Mouse (Mus musculus) hindbrain, embryonic 12.5 days (tissue): Measurements from ENCODE around the gene Pomgnt2. TPM values are rescaled to one million over a fixed set of nuclear protein-coding genes. Genes with fewer than 3 reads are reported as not detected.

Experiments
- ATAC-seq: fragments of 200-750 bp; cut with Nextera tagmentation; 2 replicates; pipeline ENCODE4 v1.8.0; 2017; ENCODE audit warnings: moderate TSS enrichment; ENCODE audit not compliant: low FRiP score
- H3K27ac ChIP-seq: fragments of 300-500 bp; sonication (generic); 2 replicates; pipeline ENCODE4 v1.5.1; 2016; ENCODE audit warnings: mild to moderate bottlenecking
- H3K27me3 ChIP-seq: fragments of 300-500 bp; sonication (generic); 2 replicates; pipeline ENCODE4 v1.6.1; 2016; ENCODE audit warnings: mild to moderate bottlenecking
- H3K36me3 ChIP-seq: fragments of 300-500 bp; sonication (generic); 2 replicates; pipeline ENCODE4 v1.6.1; 2016; ENCODE audit warnings: mild to moderate bottlenecking
- H3K4me1 ChIP-seq: fragments of 300-500 bp; sonication (generic); 2 replicates; pipeline ENCODE4 v1.6.1; 2016
- H3K4me2 ChIP-seq: fragments of 300-500 bp; sonication (generic); replicated peaks from 2 replicates; pipeline ENCODE4 v1.6.1; 2016; ENCODE audit warnings: mild to moderate bottlenecking
- H3K4me3 ChIP-seq: fragments of 300-500 bp; sonication (generic); 2 replicates; pipeline ENCODE4 v1.5.1; 2016; ENCODE audit warnings: mild to moderate bottlenecking
- H3K9ac ChIP-seq: fragments of 300-500 bp; sonication (generic); 2 replicates; pipeline ENCODE4 v1.6.1; 2016; ENCODE audit warnings: mild to moderate bottlenecking, moderate library complexity
- H3K9me3 ChIP-seq: fragments of 300-500 bp; sonication (generic); replicated peaks from 2 replicates; pipeline ENCODE4 v1.6.1; 2016; ENCODE audit warnings: mild to moderate bottlenecking
- WGBS: fragments of 180-500 bp; shearing (Covaris S2); methylation state at CpG from one replicate; pipeline ENCODE4 v1.1.7; 2016; 5-methylcytosine and 5-hydroxymethylcytosine counted together
- polyA plus RNA-seq: library from polyadenylated mRNA; unstranded; fragments of >200 nt; fragmentation: Nextera tagmentation; extraction: Ambion mirVana; gene quantifications from 2 replicates; pipeline ENCODE4 v1.2.1, GENCODE M21; 2016

Pomgnt2 gene
- polyA plus RNA-seq, 1 experiment from 2014 or later = 17.3 TPM

GRCm38 (mm10) chr9:121951114-121951423, 45.8 kb downstream of the Pomgnt2 start:
- H3K36me3 ChIP-seq = no peaks in the 10 kb centered on the region
- ATAC-seq = peak; percentile 70; the same call in 1 of the 2 replicates
- H3K9ac ChIP-seq = peak overlapping the region; percentile 6; the same call in 1 of the 2 replicates
- H3K9me3 ChIP-seq = no peaks in the 10 kb centered on the region
- 37% methylated on average over 4 of the region's 4 CpGs for WGBS
- H3K4me2 ChIP-seq = peak overlapping the region; percentile 42
- H3K27me3 ChIP-seq = 0 out of 2 replicates have a peak, but pooled peaks cover 2% of the 10 kb centered on the region
- peaks cover 11% of the 10 kb centered on the region for H3K4me1 ChIP-seq
- H3K27ac ChIP-seq = peak overlapping the region; percentile 46; the same call in 1 of the 2 replicates
- peak overlapping the region; percentile 14; the same call in 1 of the 2 replicates for H3K4me3 ChIP-seq

- H3K4me2 ChIP-seq = peak within 1 kb of the TSS; percentile 42
Observed at GRCm38 (mm10) chr9:121950418-121951113, 46.3 kb downstream of the Pomgnt2 start, which contains the start of gene Fam198a. Gene Fam198a, plus strand, starts transcription at chr9:121950988.

GRCm38 (mm10) chr9:121948431-121948830, 48.5 kb downstream of the Pomgnt2 start:
- no peak overlapping the region for H3K27ac ChIP-seq
- H3K4me1 ChIP-seq = peaks cover 11% of the 10 kb centered on the region
- no peak overlapping the region for H3K4me3 ChIP-seq
- no peak for ATAC-seq
- H3K4me2 ChIP-seq = no peak overlapping the region
- H3K36me3 ChIP-seq = no peaks in the 10 kb centered on the region
- WGBS = 88% methylated on average over 4 of the region's 4 CpGs
- H3K9me3 ChIP-seq = no peaks in the 10 kb centered on the region
- H3K9ac ChIP-seq = no peak overlapping the region
- 0 out of 2 replicates have a peak, but pooled peaks cover 2% of the 10 kb centered on the region for H3K27me3 ChIP-seq

More at GRCm38 (mm10) chr9:121950418-121951113, 46.3 kb downstream of the Pomgnt2 start, which contains the start of gene Fam198a:
- ATAC-seq = peak; percentile 89
- 0 out of 2 replicates have a peak, but pooled peaks cover 2% of the 10 kb centered on the region for H3K27me3 ChIP-seq
- peak within 1 kb of the TSS; percentile 6; the same call in 1 of the 2 replicates for H3K9ac ChIP-seq
- H3K27ac ChIP-seq = peak within 1 kb of the TSS; percentile 46
- WGBS = 11% methylated on average over 14 of the region's 14 CpGs
- H3K4me3 ChIP-seq = peak within 1 kb of the TSS; percentile 14; the same call in 1 of the 2 replicates
- H3K9me3 ChIP-seq = no peaks in the 10 kb centered on the region
- H3K36me3 ChIP-seq = no peaks in the 10 kb centered on the region
- peaks cover 11% of the 10 kb centered on the region for H3K4me1 ChIP-seq

GRCm38 (mm10) chr9:121947784-121948183, 49.1 kb downstream of the Pomgnt2 start:
- ATAC-seq = no peak
- H3K4me1 ChIP-seq = peaks cover 11% of the 10 kb centered on the region
- WGBS = 10% methylated on average over 4 of the region's 4 CpGs

GRCm38 (mm10) chr9:121943628-121944027, 53.3 kb downstream of the Pomgnt2 start:
- no peaks in the 10 kb centered on the region for H3K36me3 ChIP-seq
- no peak for ATAC-seq
- no peak overlapping the region for H3K4me2 ChIP-seq
- H3K4me3 ChIP-seq = no peak overlapping the region
- WGBS = 87% methylated on average over 3 of the region's 3 CpGs
- H3K9ac ChIP-seq = no peak overlapping the region
- H3K27me3 ChIP-seq = 0 out of 2 replicates have a peak, but pooled peaks cover 2% of the 10 kb centered on the region
- no peak overlapping the region for H3K27ac ChIP-seq
- no peaks in the 10 kb centered on the region for H3K9me3 ChIP-seq
- no peaks in the 10 kb centered on the region for H3K4me1 ChIP-seq

More at GRCm38 (mm10) chr9:121947784-121948183, 49.1 kb downstream of the Pomgnt2 start:
- H3K9me3 ChIP-seq = no peaks in the 10 kb centered on the region
- 0 out of 2 replicates have a peak overlapping the region, but pooled peaks have one; percentile 30 for H3K27ac ChIP-seq
- H3K9ac ChIP-seq = no peak overlapping the region
- no peak overlapping the region for H3K4me3 ChIP-seq
- H3K27me3 ChIP-seq = 0 out of 2 replicates have a peak, but pooled peaks cover 2% of the 10 kb centered on the region
- H3K36me3 ChIP-seq = no peaks in the 10 kb centered on the region
- no peak overlapping the region for H3K4me2 ChIP-seq

- no peak overlapping the region for H3K9ac ChIP-seq
- no peaks in the 10 kb centered on the region for H3K9me3 ChIP-seq
- no peak overlapping the region for H3K27ac ChIP-seq
- no peak overlapping the region for H3K4me2 ChIP-seq
- no peak overlapping the region for H3K4me3 ChIP-seq
- 0 out of 2 replicates have a peak, but pooled peaks cover 2% of the 10 kb centered on the region for H3K27me3 ChIP-seq
- H3K4me1 ChIP-seq = no peaks in the 10 kb centered on the region
- 93% methylated on average over 3 of the region's 3 CpGs for WGBS
- H3K36me3 ChIP-seq = no peaks in the 10 kb centered on the region
- no peak for ATAC-seq
Observed at GRCm38 (mm10) chr9:121943005-121943404, 53.9 kb downstream of the Pomgnt2 start.

GRCm38 (mm10) chr9:121937944-121938355, 59.0 kb downstream of the Pomgnt2 start:
- Histone ChIP-seq H3K4me2 (peak overlapping the region; percentile 50), H3K9me3 (no peaks in the 10 kb centered on the region), H3K4me3 (peak overlapping the region; percentile 41), H3K4me1 (no peaks in the 10 kb centered on the region), H3K36me3 (no peaks in the 10 kb centered on the region), H3K9ac (peak overlapping the region; percentile 53), H3K27me3 (0 out of 2 replicates have a peak, but pooled peaks cover 3% of the 10 kb centered on the region), H3K27ac (peak overlapping the region; percentile 64; the same call in 1 of the 2 replicates)
- 54% methylated on average over 21 of the region's 21 CpGs for WGBS
- ATAC-seq = peak; percentile 61; the same call in 1 of the 2 replicates

GRCm38 (mm10) chr9:121937451-121937864, 59.5 kb downstream of the Pomgnt2 start:
- 0 out of 2 replicates have a peak, but pooled peaks cover 3% of the 10 kb centered on the region for H3K27me3 ChIP-seq
- WGBS = 62% methylated on average over 6 of the region's 6 CpGs
- H3K4me1 ChIP-seq = no peaks in the 10 kb centered on the region
- ATAC-seq = 0 out of 2 replicates have a peak, but pooled peaks have one; percentile 32
- H3K4me2 ChIP-seq = peak overlapping the region; percentile 50
- H3K36me3 ChIP-seq = no peaks in the 10 kb centered on the region
- 0 out of 2 replicates have a peak overlapping the region, but pooled peaks have one; percentile 13 for H3K9ac ChIP-seq
- peak overlapping the region; percentile 41 for H3K4me3 ChIP-seq
- H3K9me3 ChIP-seq = no peaks in the 10 kb centered on the region
- peak overlapping the region; percentile 64 for H3K27ac ChIP-seq

- WGBS = 83% methylated on average over 1 of the region's 1 CpGs
- H3K27ac ChIP-seq = 0 out of 2 replicates have a peak overlapping the region, but pooled peaks have one; percentile 64
- 0 out of 2 replicates have a peak, but pooled peaks have one; percentile 22 for ATAC-seq
- H3K4me2 ChIP-seq = peak overlapping the region; percentile 50; the same call in 1 of the 2 replicates
- H3K27me3 ChIP-seq = 0 out of 2 replicates have a peak, but pooled peaks cover 3% of the 10 kb centered on the region
- H3K9me3 ChIP-seq = no peaks in the 10 kb centered on the region
- no peaks in the 10 kb centered on the region for H3K36me3 ChIP-seq
- no peaks in the 10 kb centered on the region for H3K4me1 ChIP-seq
- no peak overlapping the region for H3K9ac ChIP-seq
- no peak overlapping the region for H3K4me3 ChIP-seq
Observed at GRCm38 (mm10) chr9:121936952-121937351, 60.0 kb downstream of the Pomgnt2 start.

GRCm38 (mm10) chr9:121934856-121935255, 62.1 kb downstream of the Pomgnt2 start:
- WGBS = 83% methylated on average over 4 of the region's 4 CpGs
- no peak overlapping the region for H3K4me3 ChIP-seq
- ATAC-seq = no peak

More at GRCm38 (mm10) chr9:121934856-121935255, 62.1 kb downstream of the Pomgnt2 start:
- Histone ChIP-seq H3K36me3 (no peaks in the 10 kb centered on the region), H3K27me3 (0 out of 2 replicates have a peak, but pooled peaks cover 3% of the 10 kb centered on the region), H3K27ac (no peak overlapping the region), H3K9ac (no peak overlapping the region), H3K9me3 (no peaks in the 10 kb centered on the region), H3K4me2 (no peak overlapping the region), H3K4me1 (no peaks in the 10 kb centered on the region)
